Mouse (Mus musculus) neural tube, embryonic 13.5 days (tissue): Measurements from ENCODE around the gene Set. TPM values are rescaled to one million over a fixed set of nuclear protein-coding genes. Genes with fewer than 3 reads are reported as not detected.

Source experiments
- ATAC-seq: fragments of 200-750 bp; cut with Nextera tagmentation; 2 replicates; pipeline ENCODE4 v1.8.0; 2017; ENCODE audit warnings: low read depth, mild to moderate bottlenecking, moderate TSS enrichment, moderate library complexity
- H3K27ac ChIP-seq: fragments of 300-500 bp; sonication (generic); replicated peaks from 2 replicates; pipeline ENCODE4 v1.5.1; 2015; ENCODE audit warnings: moderate library complexity, mild to moderate bottlenecking, inconsistent platforms
- H3K27me3 ChIP-seq: fragments of 300-500 bp; sonication (generic); 2 replicates; pipeline ENCODE4 v1.6.1; 2015; ENCODE audit warnings: mild to moderate bottlenecking, inconsistent platforms
- H3K36me3 ChIP-seq: fragments of 300-500 bp; sonication (generic); 2 replicates; pipeline ENCODE4 v1.6.1; 2015; ENCODE audit warnings: mild to moderate bottlenecking, inconsistent platforms
- H3K4me1 ChIP-seq: fragments of 300-500 bp; sonication (generic); replicated peaks from 2 replicates; pipeline ENCODE4 v1.6.1; 2015; ENCODE audit warnings: inconsistent platforms
- H3K4me2 ChIP-seq: fragments of 300-500 bp; sonication (generic); 2 replicates; pipeline ENCODE4 v1.6.1; 2015; ENCODE audit warnings: inconsistent platforms, mild to moderate bottlenecking, moderate library complexity
- H3K4me3 ChIP-seq: fragments of 300-500 bp; sonication (generic); 2 replicates; pipeline ENCODE4 v1.5.1; 2015; ENCODE audit warnings: mild to moderate bottlenecking, inconsistent platforms
- H3K9ac ChIP-seq: fragments of 300-500 bp; sonication (generic); 2 replicates; pipeline ENCODE4 v1.6.1; 2015; ENCODE audit warnings: moderate library complexity, mild to moderate bottlenecking, inconsistent platforms
- H3K9me3 ChIP-seq: fragments of 300-500 bp; sonication (generic); 2 replicates; pipeline ENCODE4 v1.6.1; 2016; ENCODE audit warnings: inconsistent platforms
- WGBS: fragments of 180-500 bp; shearing (Covaris S2); methylation state at CpG from one replicate; pipeline ENCODE4 v1.1.7; 2015; 5-methylcytosine and 5-hydroxymethylcytosine counted together
- polyA plus RNA-seq: library from polyadenylated mRNA; unstranded; fragments of >200 nt; fragmentation: Nextera tagmentation; extraction: Ambion mirVana; gene quantifications from 2 replicates; pipeline ENCODE4 v1.2.1, GENCODE M21; 2015

Set gene
- polyA plus RNA-seq, 1 experiment from 2014 or later, result 338 TPM

GRCm38 (mm10) chr2:30077502-30078348 is 20.5 kb downstream of the Set start, which contains the start of gene Pkn3:
TSS of gene Pkn3 (plus strand) at chr2:30077684.
- Histone ChIP-seq H3K4me3 (peak within 1 kb of the TSS; percentile 45), H3K9ac (peak within 1 kb of the TSS; percentile 54), H3K4me2 (peak within 1 kb of the TSS; percentile 83), H3K36me3 (peaks cover 14% of the 10 kb centered on the region), H3K9me3 (no peaks in the 10 kb centered on the region), H3K4me1 (peaks cover 17% of the 10 kb centered on the region), H3K27ac (0 out of 2 replicates have a peak within 1 kb of the TSS, but pooled peaks have one; percentile 65), H3K27me3 (no peaks in the 10 kb centered on the region)
- ATAC-seq, result peak; percentile 77
- 1% methylated on average over 53 of the region's 53 CpGs for WGBS

- H3K27me3 ChIP-seq, result no peaks in the 10 kb centered on the region
- H3K4me3 ChIP-seq, result peak overlapping the region; percentile 45; the same call in 1 of the 2 replicates
- no peak for ATAC-seq
- H3K4me1 ChIP-seq, result peaks cover 17% of the 10 kb centered on the region
- no peaks in the 10 kb centered on the region for H3K9me3 ChIP-seq
- peak overlapping the region; percentile 54; the same call in 1 of the 2 replicates for H3K9ac ChIP-seq
- H3K27ac ChIP-seq, result no peak overlapping the region
- H3K36me3 ChIP-seq, result peaks cover 8% of the 10 kb centered on the region
- peak overlapping the region; percentile 83 for H3K4me2 ChIP-seq
- 23% methylated on average over 10 of the region's 10 CpGs for WGBS
These were observed 21.2 kb downstream of the Set start for GRCm38 (mm10) chr2:30078349-30078712.

GRCm38 (mm10) chr2:30078760-30079159 is 21.6 kb downstream of the Set start:
- Histone ChIP-seq H3K4me1 (peaks cover 17% of the 10 kb centered on the region), H3K9me3 (no peaks in the 10 kb centered on the region), H3K9ac (0 out of 2 replicates have a peak overlapping the region, but pooled peaks have one; percentile 54), H3K27ac (no peak overlapping the region), H3K4me3 (no peak overlapping the region), H3K4me2 (no peak overlapping the region), H3K27me3 (no peaks in the 10 kb centered on the region), H3K36me3 (peaks cover 4% of the 10 kb centered on the region)
- WGBS, result 86% methylated on average over 4 of the region's 4 CpGs
- ATAC-seq, result no peak

DNA sequence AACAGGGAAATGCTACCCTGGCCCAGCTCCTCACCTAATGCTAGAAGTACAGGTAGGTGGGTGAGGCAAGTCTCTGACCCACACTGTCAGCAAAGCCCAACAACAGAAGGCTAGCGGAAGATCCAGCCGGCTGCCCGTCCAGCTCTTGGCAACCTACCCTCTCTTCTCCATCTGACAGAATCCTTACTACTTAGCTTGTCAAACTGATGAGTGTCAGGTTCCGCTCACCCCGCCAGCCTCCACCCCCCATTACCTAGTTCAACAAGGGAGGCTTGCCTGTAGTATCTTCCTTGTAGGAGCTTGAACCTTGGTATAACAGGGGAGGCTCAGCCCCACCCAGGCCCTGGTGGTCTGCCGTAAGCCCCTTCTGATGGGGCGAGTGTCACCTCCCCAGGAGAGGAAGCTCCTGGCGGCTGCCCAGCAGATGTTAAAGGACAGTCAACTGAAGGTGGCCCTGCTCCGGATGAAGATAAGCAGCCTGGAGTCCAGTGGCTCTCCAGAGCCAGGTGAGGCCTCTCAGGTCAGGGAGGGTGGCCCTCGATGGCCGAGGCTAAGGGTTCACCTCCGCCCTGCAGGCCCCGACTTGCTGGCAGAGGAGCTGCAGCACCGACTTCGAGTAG is 23.1 kb downstream of the Set start:
- no peak overlapping the region for H3K9ac ChIP-seq
- H3K4me3 ChIP-seq, result no peak overlapping the region
- no peak overlapping the region for H3K4me2 ChIP-seq
- ATAC-seq, result no peak
- WGBS, result 89% methylated on average over 15 of the region's 15 CpGs
- H3K9me3 ChIP-seq, result no peaks in the 10 kb centered on the region
- H3K27ac ChIP-seq, result no peak overlapping the region
- peaks cover 24% of the 10 kb centered on the region for H3K4me1 ChIP-seq
- H3K36me3 ChIP-seq, result no peaks in the 10 kb centered on the region
- H3K27me3 ChIP-seq, result no peaks in the 10 kb centered on the region

DNA sequence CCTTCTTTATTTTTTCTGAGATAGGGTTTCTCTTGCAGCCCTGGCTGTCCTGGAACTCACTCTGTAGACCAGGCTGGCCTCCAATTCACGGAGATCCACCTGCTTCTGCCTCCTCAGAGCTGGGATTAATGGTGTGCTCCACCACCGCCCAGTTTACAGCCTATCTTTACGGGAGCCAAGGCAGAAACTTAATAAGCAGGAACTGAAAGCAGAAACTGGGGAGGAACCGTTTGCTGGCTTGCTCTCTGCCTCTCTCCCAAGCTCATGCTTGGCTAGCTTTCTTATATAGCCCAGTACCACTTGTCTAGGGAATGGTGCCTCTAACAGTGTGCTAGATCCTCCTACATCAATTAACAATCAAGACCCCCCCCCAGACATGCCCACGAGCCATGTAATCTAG is 26.9 kb downstream of the Set start:
- H3K4me1 ChIP-seq, result peaks cover 7% of the 10 kb centered on the region
- ATAC-seq, result peak; percentile 46

GRCm38 (mm10) chr2:30084632-30085031 is 27.5 kb downstream of the Set start:
- no peak overlapping the region for H3K27ac ChIP-seq
- H3K27me3 ChIP-seq, result no peaks in the 10 kb centered on the region
- WGBS, result 8% methylated on average over 12 of the region's 12 CpGs
- H3K4me3 ChIP-seq, result peak overlapping the region; percentile 13; the same call in 1 of the 2 replicates
- peaks cover 7% of the 10 kb centered on the region for H3K4me1 ChIP-seq
- H3K4me2 ChIP-seq, result peak overlapping the region; percentile 45
- peak overlapping the region; percentile 41 for H3K9ac ChIP-seq
- H3K9me3 ChIP-seq, result no peaks in the 10 kb centered on the region
- H3K36me3 ChIP-seq, result no peaks in the 10 kb centered on the region
- peak; percentile 62; the same call in 1 of the 2 replicates for ATAC-seq

More for the DNA sequence above, 26.9 kb downstream of the Set start:
- no peak overlapping the region for H3K4me3 ChIP-seq
- H3K27ac ChIP-seq, result no peak overlapping the region
- H3K36me3 ChIP-seq, result no peaks in the 10 kb centered on the region
- no peaks in the 10 kb centered on the region for H3K27me3 ChIP-seq
- H3K9me3 ChIP-seq, result no peaks in the 10 kb centered on the region
- peak overlapping the region; percentile 45 for H3K4me2 ChIP-seq
- 55% methylated on average over 5 of the region's 5 CpGs for WGBS
- H3K9ac ChIP-seq, result peak overlapping the region; percentile 41; the same call in 1 of the 2 replicates

DNA sequence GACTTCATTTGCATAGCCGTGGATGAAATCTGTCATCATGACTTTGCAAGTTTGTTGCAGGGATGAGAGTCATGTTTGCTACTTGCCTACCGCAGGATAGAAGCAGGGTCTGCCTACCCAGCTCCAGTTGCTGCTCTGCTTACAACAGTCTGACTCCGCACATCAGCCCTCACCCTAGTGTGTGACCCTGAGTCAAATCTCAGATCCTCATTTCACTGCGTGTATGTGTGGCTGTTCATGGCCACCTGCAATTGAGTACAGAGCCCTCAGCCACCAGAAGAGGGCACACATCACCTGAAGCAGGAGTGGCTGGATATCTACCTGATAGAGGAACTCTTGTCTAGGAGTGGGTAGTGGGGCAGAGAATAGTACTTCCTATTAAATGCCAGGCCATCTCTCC is 30.1 kb downstream of the Set start:
- Histone ChIP-seq H3K27ac (no peak overlapping the region), H3K4me2 (no peak overlapping the region), H3K9me3 (no peaks in the 10 kb centered on the region), H3K4me3 (no peak overlapping the region), H3K4me1 (peaks cover 7% of the 10 kb centered on the region), H3K27me3 (no peaks in the 10 kb centered on the region), H3K36me3 (peaks cover 10% of the 10 kb centered on the region; the same call in 1 of the 2 replicates), H3K9ac (no peak overlapping the region)
- no peak for ATAC-seq
- 92% methylated on average over 4 of the region's 4 CpGs for WGBS

DNA sequence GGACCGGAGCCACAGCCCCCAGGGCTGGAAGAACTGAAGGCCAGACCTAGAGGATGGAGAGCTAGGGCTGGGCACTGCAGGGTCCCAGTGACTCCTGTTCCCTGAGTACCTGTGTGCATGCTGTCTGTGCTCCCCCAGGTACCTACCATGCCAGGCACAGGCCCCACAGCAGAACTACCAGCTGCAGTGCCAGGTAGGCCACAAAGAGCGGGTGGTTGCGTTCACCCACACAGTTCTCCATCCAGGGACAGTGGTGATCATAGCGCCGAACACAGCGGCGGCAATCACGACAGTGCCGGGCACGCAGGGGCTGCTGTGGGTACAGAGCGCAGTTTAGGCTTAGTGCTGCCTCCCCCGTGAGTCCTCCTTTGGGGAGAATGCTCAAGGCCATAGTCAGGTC is 34.3 kb downstream of the Set start:
- no peak overlapping the region for H3K27ac ChIP-seq
- H3K9ac ChIP-seq, result no peak overlapping the region
- ATAC-seq, result no peak
- peaks cover 18% of the 10 kb centered on the region; the same call in 1 of the 2 replicates for H3K36me3 ChIP-seq
- H3K4me2 ChIP-seq, result no peak overlapping the region
- WGBS, result 97% methylated on average over 12 of the region's 12 CpGs
- no peaks in the 10 kb centered on the region for H3K27me3 ChIP-seq
- no peak overlapping the region for H3K4me3 ChIP-seq
- H3K4me1 ChIP-seq, result peaks cover 22% of the 10 kb centered on the region
- H3K9me3 ChIP-seq, result no peaks in the 10 kb centered on the region

GRCm38 (mm10) chr2:30092280-30092918 is 35.2 kb downstream of the Set start:
- Histone ChIP-seq H3K4me1 (peaks cover 22% of the 10 kb centered on the region), H3K4me2 (peak overlapping the region; percentile 82), H3K27me3 (no peaks in the 10 kb centered on the region), H3K36me3 (peaks cover 26% of the 10 kb centered on the region), H3K9me3 (no peaks in the 10 kb centered on the region), H3K27ac (no peak overlapping the region), H3K4me3 (peak overlapping the region; percentile 63), H3K9ac (peak overlapping the region; percentile 77)
- WGBS, result 57% methylated on average over 6 of the region's 6 CpGs
- ATAC-seq, result no peak

- WGBS, result under 1% methylated on average over 51 of the region's 51 CpGs
- no peaks in the 10 kb centered on the region for H3K27me3 ChIP-seq
- peaks cover 22% of the 10 kb centered on the region for H3K4me1 ChIP-seq
- H3K9me3 ChIP-seq, result no peaks in the 10 kb centered on the region
- ATAC-seq, result peak; percentile 97
- peak within 1 kb of the TSS; percentile 28; the same call in 1 of the 2 replicates for H3K27ac ChIP-seq
- H3K9ac ChIP-seq, result peak within 1 kb of the TSS; percentile 77
- H3K4me3 ChIP-seq, result peak within 1 kb of the TSS; percentile 63
- peak within 1 kb of the TSS; percentile 82 for H3K4me2 ChIP-seq
- H3K36me3 ChIP-seq, result peaks cover 37% of the 10 kb centered on the region
These were observed 36.5 kb downstream of the Set start, which contains the start of gene Zdhhc12 for GRCm38 (mm10) chr2:30093471-30094207. TSS of gene Zdhhc12 (minus strand) at chr2:30093648.

DNA sequence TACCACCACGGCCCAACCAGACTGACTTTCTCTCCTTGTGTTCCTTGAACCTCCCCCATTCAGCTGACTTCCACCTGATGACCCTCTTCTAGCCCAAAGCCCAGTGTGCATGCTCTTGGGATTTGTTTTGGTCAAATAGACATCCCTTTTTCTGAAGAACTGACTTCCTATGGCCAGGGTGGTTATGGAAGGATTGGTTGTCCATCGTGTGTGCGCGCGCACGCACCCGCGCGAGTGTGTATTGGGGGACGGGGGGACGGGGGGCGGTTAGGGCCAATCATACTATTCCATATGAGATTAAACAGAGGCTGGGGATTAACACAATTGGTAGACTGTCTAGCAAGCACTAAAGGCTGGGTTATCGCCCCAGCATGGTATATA is 37.0 kb downstream of the Set start:
- H3K4me3 ChIP-seq, result peak overlapping the region; percentile 63
- H3K27ac ChIP-seq, result peak overlapping the region; percentile 28; the same call in 1 of the 2 replicates
- peaks cover 42% of the 10 kb centered on the region for H3K36me3 ChIP-seq
- H3K27me3 ChIP-seq, result no peaks in the 10 kb centered on the region
- no peaks in the 10 kb centered on the region for H3K9me3 ChIP-seq
- peak overlapping the region; percentile 82 for H3K4me2 ChIP-seq
- WGBS, result 3% methylated on average over 13 of the region's 13 CpGs
- H3K4me1 ChIP-seq, result peaks cover 22% of the 10 kb centered on the region
- no peak for ATAC-seq
- peak overlapping the region; percentile 77 for H3K9ac ChIP-seq
